Mouse (Mus musculus) urinary bladder, postnatal 36 days (tissue): ENCODE data around the gene Tnfsf9.

Experiments used
- DNase-seq, 2 experiments: peaks; one replicate each; pipeline ENCODE4 v3.0.0; 2022; ENCODE audit warnings: low spot score in 2 of 2, mixed read lengths in 1 of 2

Gene Tnfsf9

GRCm38 (mm10) chr17:57105181-57106034, at the start of gene Tnfsf9:
Gene Tnfsf9 (plus strand): TSS chr17:57105325.
- no peak for DNase-seq

- no peak for DNase-seq
These were observed 48.9 kb upstream of the Tnfsf9 start for GRCm38 (mm10) chr17:57056246-57056645.

- DNase-seq, result peak in 1 of 2 experiments; percentile 19
These were observed 46.1 kb upstream of the Tnfsf9 start, which contains the start of gene Crb3 for GRCm38 (mm10) chr17:57058891-57059485. Gene Crb3 (plus strand): TSS chr17:57059105.

- DNase-seq, result peak; percentile 31 to 54
These were observed 45.6 kb upstream of the Tnfsf9 start, which contains the start of gene Slc25a23 for GRCm38 (mm10) chr17:57059486-57059977. Gene Slc25a23 (minus strand): TSS chr17:57059863.

- peak; percentile 94 for DNase-seq
These were observed 44.8 kb upstream of the Tnfsf9 start for GRCm38 (mm10) chr17:57060231-57060801.

GRCm38 (mm10) chr17:57061069-57061468, 44.1 kb upstream of the Tnfsf9 start:
- DNase-seq, result no peak

- DNase-seq, result peak; percentile 37 to 58
These were observed 43.1 kb upstream of the Tnfsf9 start for GRCm38 (mm10) chr17:57062011-57062521.

- no peak for DNase-seq
These were observed 42.6 kb upstream of the Tnfsf9 start for GRCm38 (mm10) chr17:57062548-57062947.

- no peak for DNase-seq
These were observed 42.1 kb upstream of the Tnfsf9 start for GRCm38 (mm10) chr17:57063031-57063430.

- DNase-seq, result no peak
These were observed 38.2 kb upstream of the Tnfsf9 start for GRCm38 (mm10) chr17:57066908-57067307.

- DNase-seq, result no peak
These were observed 34.9 kb upstream of the Tnfsf9 start for GRCm38 (mm10) chr17:57070272-57070671.

GRCm38 (mm10) chr17:57070699-57071098, 34.4 kb upstream of the Tnfsf9 start:
- no peak for DNase-seq

- no peak for DNase-seq
These were observed 28.2 kb upstream of the Tnfsf9 start for GRCm38 (mm10) chr17:57076916-57077315.

- DNase-seq, result no peak
These were observed 26.8 kb upstream of the Tnfsf9 start, which contains the start of gene Dennd1c for GRCm38 (mm10) chr17:57078336-57078735. Gene Dennd1c (minus strand): TSS chr17:57078514.

- no peak for DNase-seq
These were observed 25.2 kb upstream of the Tnfsf9 start for GRCm38 (mm10) chr17:57079919-57080318.

- DNase-seq, result no peak
These were observed 23.8 kb upstream of the Tnfsf9 start for GRCm38 (mm10) chr17:57081234-57081842.

- no peak for DNase-seq
These were observed 22.6 kb upstream of the Tnfsf9 start for GRCm38 (mm10) chr17:57082481-57082880.

- no peak for DNase-seq
These were observed 19.0 kb upstream of the Tnfsf9 start for GRCm38 (mm10) chr17:57085970-57086757.

- DNase-seq, result no peak
These were observed 17.9 kb upstream of the Tnfsf9 start, which contains the start of gene Tubb4a for GRCm38 (mm10) chr17:57087049-57087832. Gene Tubb4a (minus strand): TSS chr17:57087782.

GRCm38 (mm10) chr17:57094222-57094621, 10.9 kb upstream of the Tnfsf9 start:
- DNase-seq, result no peak
